Mouse (Mus musculus) gastrocnemius, adult 18-20 months (tissue): ENCODE measurements around the gene C530008M17Rik. TPM values are rescaled to one million over a fixed set of nuclear protein-coding genes. Genes with fewer than 3 reads are reported as not detected.

Experiments
- DNase-seq: peaks from one replicate; pipeline ENCODE4 v3.0.0; 2021; ENCODE audit warnings: low spot score
- total RNA-seq, 2 experiments: library from RNA; stranded (reverse); gene quantifications; 2 replicates each; pipeline ENCODE4 v1.2.3; 2021

Gene C530008M17Rik
- total RNA-seq, 2 experiments from 2014 or later = 2.8 TPM

DNA sequence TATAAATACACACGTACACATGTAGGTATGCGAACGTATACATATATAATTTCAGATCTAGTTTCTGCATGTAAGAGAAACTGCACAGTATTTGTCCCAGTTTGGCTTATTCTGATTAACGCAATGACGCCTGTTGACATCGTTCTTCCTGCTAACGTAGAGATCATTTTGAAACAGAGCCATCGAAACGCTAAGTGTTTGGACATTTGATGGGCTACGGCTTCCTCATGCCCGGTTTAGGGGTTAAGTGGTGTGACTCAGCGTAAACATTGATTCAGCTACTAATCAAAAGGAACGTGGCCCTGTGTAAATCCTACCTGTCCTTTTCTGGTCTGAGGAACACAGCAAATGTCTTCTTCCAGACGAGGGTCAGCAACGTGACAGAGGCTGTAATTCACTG, 113.3 kb downstream of the C530008M17Rik start:
- DNase-seq = no peak

DNA sequence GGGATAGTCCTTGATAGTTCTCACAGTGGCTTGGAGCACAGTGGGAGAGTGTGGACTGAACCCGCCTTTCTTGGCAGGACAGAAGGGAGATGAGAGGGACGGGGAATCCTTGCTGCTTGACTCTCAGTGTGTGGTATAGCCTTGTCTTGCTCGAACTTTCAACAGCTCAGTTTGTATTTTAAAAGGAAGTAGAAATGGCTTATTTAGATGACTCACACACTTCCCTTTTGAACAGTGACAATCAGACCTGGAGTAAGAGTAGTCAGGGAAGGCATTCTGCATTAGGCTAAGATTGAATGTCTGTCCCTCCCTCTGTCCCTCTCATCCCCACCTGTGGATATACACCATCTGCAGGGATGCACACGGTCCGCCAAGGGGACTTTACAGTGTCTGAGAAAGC, 115.1 kb downstream of the C530008M17Rik start:
- no peak for DNase-seq

DNA sequence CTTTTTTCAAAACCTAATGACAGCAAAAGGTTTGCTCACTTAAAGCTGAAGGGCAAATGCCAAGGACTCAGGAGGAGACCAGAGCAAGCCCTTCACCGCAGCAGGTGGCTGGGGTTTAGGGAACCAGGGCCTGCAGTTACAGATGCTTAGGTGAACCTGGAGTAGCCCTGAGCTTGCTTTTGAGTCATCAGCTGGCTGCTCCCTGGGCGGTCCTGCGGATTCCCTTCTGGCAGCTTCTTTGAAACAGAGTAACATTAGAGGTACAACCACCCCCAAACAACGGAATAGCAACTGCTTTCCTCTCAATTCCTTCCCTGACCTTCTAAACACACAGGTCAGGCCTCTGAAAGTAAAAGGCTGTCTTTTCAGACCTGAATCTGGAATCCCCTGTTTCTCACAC, 116.5 kb downstream of the C530008M17Rik start:
- DNase-seq = no peak

DNA sequence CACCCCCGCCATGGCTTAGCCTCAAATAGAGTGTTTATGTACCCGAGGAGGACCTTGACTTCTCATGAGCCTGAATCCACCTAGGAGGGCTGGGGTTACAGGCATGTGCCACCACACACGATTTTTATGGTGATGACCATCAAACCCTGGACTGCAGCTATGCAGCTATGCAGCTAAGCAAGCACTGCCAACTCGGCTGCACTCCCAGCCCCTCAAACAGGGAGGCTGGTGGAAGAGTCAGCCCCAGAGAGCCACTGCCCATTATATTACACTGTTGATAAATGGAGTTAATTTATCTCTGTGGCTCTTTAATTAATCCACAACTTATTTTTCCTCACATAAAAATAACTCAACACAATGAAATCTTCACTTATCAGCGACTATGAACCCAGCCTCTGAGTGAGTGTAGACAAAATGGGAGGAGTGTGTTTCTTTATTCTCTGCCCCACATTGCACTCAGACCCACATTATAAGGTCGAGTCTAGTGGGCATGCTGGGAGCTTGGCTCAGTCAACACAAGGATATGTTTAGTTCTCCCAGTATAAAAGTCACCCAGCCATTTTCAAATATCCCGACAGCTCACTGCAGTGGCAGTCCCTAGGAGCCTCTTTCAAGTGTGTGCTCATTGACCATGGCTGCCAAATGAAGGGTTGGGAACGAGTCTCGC, 117.3 kb downstream of the C530008M17Rik start:
- DNase-seq = no peak

DNA sequence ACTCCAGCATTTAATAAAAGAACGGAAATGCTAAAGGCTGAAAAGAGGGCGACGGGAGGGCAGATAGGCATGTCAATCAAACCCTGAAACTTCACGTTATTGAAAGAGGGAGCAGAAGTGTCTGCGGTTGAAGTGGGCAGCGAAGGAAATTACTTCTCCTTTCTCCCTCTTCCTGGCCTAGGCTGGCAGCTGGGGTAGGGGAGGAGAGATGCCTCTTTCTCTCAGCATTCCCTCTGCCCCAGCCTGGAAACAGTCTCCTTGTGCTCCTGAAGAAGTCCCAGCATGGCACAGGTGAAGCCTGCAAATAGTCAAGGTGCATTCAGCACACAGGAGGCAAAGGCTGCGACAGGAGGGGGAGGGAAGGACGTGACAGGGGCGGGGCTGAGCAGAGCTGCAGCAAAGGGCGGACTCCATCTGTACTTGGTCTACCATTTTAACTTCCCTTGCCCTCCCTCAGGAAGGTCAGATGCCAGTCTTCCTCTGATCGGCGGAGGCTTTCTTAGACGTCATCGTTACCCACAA, 122.8 kb downstream of the C530008M17Rik start:
- DNase-seq = no peak

DNA sequence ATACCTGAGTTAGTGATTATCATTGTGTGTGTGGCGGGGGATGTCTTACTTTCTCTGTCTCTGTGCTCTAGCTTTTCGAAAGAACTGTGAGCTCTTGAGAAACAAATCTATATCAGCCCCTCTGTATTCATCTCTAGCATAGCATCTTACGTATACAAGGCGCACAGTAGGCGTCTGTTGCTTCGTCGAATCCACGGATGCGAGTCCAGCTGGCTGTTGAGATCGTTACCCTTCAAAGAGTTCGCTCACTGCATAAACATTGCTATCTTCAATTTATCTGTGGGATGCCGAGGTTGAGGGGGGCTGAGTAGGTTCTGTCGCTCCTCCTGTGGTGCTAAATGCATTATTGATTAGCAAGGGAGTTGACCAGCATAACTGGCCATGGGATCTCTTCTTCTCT, 125.6 kb downstream of the C530008M17Rik start:
- no peak for DNase-seq

DNA sequence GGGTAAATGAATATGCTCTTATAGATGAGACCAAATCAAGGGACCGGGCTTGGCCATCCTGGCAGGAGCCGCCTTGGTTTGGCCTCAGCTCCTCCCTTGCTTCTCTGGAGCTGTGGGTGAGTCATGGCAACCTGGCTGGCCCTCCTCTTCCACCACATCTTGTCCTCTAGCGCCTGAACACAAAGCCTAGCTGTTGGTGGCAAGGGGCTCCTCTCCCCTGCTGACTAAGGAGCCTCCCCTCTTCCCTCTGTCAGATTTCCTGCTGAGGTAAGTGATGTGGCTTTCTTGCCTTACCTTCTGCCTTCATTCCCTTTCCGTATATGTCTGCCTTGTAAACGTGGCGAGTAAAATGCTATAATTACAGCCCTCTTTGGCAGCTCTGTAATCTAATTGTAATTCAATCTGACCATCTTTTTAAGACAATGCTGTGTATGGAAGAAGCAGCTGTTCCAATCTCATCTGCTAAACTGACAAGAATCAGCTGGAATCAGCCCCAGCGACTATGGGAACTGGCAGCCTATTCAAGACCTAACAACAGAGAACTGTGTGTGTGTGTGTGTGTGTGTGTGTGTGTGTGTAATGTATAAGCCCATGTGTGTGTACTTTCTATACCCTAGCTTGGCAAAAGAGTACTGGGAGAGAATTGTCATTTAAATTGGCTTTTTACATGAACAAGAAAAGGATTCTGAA, 126.2 kb downstream of the C530008M17Rik start:
- no peak for DNase-seq

DNA sequence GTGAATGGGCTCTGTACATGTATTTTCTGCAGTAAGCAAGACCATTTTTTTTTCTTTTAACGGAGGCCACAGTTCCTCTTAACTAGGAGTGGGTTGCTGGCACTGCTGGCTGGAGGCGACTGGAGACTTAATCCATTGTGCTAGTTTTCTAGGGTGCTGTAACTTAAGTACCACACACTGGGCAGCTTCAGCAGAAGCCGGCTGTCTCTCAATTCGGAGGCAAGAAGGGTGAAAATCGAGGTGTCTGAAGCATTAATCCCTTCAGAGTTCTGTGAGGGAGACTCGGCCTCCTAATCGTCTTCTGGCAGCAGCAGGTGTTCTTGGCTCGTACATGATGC, 126.8 kb downstream of the C530008M17Rik start:
- DNase-seq = no peak

DNA sequence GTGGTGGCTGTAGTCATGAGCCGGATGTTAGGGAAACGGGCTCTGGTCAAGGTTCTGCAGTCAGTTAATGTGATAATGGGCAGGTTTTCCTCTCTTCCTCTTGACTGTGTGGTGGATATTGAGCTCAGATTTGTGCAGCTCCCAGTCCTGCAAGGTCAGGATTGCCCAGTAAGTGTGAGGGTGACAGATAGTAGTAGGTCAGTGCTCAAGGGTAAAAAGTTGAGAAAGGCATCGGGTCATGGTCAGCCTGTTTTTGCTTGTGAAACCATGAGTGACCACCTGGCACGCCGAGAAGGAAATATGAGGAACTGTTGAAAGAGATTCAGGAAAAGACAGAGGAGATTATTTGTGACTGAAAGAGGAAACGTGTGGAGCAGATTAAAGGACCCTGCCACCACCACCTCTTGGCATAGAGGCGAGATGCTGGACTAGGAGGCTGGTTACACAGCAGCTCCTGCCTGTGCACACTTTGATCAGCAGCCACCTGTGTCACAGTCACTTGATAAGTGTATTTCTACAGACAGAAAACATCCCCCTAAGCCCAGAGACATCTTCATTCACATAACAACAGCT, 127.9 kb downstream of the C530008M17Rik start:
- DNase-seq = no peak

DNA sequence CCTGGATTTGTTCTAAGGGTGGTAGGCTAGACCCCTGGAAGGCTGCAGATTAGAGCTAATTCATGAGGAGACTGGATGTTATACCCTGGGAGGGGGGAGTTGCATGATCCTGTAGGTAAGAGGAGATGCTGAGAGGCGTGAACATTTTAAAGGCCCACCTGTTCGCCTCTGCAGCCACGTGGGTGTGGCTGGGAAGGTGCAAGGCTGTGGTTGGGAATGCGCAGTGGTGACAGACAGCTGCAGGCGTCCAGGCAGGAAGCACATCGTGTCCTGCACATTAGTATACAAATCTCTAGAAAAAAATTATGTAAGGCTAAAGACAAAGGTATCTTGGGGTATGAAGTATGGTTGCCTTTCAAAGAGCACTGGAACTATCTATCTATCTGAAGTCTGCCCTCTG, 128.7 kb downstream of the C530008M17Rik start:
- DNase-seq = no peak

DNA sequence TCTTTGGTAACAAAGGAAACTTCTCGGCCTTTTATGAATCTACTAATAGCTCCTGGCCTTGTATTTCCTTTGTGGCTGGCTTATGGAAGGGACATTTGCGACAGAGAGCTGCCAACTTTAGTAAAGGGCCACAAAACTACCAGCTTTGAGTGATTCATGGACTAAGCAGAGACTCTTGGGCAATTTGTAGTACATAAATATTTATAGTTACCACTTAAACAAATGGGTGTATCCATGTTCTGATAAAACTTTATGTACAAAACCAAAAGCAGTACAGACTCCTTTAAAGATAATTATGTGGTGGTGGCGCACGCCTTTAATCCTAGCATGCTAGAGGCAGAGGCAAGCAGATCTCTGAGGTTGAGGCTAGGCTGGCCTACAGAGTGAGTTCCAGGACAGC, 133.6 kb downstream of the C530008M17Rik start:
- no peak for DNase-seq

DNA sequence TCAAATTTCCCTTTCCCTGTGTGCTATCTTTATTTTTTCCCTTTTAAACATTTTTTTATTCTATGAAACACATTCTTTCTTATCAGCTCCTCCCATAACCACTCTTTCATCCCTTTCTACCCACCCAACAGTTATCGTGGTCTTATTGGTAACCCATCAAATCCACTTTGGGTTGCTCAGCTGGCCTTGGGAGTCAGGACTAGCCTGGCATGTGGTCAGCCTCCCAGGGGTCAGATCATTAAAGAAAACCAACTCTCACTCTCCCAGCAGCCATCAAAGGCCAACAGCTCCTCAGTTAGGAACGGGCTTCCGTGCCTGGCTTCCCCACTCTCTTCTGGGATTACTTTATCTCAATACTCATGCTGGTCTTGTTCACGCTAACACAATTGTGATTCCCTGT, 135.0 kb downstream of the C530008M17Rik start:
- DNase-seq = no peak

DNA sequence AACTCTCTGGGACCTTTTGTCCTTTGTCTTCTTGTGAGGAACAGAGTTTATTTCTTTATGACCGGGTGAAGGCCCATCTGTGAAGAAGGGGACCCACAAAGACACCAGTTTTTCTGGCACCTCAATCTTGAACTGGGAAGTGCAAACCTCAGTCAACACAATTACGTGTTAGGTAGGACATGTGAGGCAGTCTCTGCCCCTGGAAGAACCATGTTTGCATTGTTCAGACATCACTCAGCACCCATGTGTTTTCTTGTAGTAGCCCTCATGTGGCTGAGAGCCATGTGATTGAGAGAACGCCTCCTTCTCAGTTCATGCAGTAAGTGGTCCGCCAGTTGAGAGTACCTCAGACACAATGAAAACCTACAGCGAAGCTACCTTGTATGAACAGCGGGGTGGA, 136.4 kb downstream of the C530008M17Rik start:
- no peak for DNase-seq

DNA sequence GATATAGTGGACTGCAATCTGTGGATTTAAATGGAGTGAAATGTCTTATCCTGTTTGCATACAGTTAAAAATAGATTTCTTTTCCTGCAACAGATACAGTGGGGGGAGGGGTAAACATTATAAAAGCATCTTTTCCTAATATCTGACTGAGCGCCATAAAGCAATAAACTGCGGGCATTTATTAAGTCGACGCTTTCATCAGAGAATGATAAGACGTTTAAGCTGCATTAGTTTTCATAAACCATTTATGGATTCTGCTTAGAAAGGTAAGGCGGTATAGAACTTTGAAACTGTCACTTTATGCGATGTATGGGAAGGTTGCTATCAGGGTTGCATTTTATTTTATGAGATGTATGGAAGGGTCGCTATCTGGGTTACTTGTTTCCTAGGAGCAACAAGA, 141.7 kb downstream of the C530008M17Rik start:
- DNase-seq = no peak

DNA sequence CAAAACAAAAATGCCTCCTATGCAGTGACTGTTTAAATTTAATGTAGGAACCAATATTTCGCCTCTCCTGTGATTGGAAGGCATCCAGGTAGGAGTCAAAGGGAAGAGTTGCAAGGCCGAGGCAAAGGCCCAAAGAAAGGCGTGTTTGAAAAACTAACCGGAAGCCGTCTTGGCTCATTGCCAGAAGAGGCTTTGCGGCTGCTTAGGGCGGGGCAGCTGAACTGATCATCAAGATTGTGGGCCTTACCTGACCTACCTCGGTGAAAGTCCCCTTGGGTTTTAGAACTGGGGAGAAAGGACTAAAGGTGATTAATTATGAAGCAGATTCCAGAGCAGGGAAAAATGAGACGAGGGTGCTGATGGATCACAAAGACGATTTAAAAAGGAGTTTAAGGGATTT, 143.2 kb downstream of the C530008M17Rik start:
- no peak for DNase-seq

DNA sequence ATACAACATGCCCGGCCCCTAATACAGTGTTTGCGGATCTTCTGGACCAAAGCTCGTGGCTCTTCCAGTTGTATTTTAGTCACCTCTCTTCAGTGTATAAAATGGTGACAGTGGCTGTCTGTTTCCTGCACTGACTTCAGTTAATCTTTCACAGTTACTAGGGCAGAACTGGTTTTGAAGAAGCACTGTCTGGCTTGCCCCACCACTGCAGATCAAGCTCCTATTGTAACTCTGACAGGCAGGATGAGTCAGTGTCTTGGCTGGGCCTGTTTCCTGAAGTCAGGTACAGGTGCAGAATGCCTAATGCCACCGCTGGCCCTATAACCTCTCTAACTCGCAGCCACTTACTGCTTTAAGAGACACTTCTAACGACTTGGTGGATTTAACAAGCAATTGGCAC, 152.7 kb downstream of the C530008M17Rik start:
- DNase-seq = no peak

DNA sequence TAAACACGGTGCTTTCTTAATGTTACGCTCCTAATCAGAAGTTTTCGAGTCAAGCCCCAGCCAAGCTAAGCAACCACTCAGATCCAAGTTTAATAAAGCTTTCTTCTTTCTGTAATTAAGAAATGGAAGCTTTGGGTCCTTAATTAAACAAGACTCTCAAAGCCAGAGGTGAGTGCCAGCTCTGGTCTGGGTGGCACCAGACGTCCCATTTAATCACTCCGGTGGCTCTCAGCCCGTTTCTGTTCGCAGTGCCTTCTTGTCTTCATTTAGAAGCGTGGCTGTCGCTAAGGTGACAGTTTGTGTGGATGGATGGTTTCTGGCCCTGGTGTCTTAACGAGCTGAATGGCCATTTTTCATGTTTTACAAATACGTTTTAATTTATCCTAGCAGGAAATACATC, 158.7 kb downstream of the C530008M17Rik start:
- DNase-seq = no peak

DNA sequence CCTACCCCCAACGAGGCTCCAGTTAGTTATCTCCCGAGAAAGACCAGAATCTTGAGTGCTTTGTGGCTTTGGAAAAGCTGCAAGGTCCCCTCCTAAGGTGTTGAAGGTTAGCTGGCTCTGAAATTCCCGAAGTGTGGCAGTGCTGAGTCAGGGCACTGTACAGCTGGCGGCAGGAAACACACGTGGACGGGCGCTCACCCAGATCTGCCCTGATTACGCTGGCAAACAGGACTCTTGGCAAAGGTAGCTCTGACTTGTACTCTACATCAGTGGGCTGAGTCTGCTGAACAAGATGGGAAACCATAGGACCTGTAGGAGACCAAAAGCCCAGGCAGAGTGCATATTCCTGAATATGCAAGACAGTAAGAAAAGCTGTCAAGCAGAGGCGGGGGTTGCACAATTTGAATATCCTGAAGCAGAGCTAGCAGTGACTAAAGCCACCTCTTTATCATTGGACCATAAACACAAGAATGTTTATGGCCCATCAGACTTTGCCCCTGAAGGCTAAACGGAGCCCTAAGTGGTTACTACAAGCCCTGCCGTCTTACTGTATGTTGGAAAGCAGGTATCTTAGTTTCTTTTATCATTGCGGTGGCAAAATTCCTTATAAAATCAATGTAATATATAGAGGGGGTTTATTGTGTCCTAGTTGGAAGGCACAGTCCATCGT, 159.6 kb downstream of the C530008M17Rik start:
- DNase-seq = peak; percentile 18

DNA sequence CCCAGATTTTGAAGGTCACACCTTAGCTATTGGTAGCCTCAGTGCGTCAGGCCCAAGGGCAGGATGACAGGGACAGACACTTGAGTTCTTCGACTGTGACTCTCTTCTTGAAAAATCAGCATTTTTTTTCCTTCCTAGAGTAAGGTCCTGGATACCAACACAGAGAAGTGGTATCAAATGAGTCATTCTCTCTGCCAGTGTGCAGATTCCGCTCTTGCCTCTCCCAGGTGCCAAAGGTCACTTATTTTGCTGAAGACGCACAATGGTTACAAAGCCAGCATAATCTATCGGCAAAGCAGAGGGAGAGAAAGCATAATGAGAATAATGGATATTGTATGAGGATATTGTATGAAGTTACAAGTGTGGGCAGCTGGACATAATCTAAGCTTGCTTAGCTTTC, 160.4 kb downstream of the C530008M17Rik start:
- DNase-seq = no peak

DNA sequence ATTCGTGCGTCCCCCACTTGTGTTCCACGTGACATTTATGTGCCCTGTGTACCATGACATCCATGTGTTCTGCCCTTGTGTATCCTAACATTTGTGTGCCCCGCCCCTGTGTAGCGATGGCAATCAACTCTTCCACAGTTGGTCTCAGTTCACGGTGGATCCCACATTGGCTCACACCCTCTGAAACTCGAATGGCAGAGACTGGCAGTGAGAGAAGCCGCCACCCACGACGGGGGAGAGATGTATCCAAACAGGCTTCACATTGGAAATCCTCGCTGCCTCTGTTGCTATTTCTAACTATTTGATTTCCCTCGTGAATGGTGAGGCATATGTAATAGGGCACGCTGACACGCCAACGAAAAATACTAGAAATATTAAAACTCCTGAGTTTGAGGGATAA, 161.4 kb downstream of the C530008M17Rik start:
- no peak for DNase-seq

DNA sequence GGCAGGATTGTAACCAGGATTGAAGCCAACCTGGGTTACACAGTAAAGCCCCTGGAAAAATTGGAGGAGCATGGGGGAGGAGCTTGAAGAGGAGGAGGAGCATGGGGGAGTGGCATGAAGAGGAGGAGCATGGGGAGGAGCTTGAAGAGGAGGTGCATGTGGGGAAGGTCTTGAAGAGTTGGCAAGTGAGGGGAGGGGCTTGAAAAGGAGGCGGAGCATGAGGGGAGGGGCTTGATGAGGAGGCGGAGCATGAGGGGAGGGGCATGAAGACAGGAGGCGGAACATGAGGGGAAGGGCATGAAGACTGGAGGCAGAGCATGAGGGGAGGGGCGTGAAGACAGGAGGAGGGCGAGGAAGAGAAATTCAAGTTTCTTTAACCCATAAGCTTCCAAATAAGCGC, 162.5 kb downstream of the C530008M17Rik start:
- no peak for DNase-seq

DNA sequence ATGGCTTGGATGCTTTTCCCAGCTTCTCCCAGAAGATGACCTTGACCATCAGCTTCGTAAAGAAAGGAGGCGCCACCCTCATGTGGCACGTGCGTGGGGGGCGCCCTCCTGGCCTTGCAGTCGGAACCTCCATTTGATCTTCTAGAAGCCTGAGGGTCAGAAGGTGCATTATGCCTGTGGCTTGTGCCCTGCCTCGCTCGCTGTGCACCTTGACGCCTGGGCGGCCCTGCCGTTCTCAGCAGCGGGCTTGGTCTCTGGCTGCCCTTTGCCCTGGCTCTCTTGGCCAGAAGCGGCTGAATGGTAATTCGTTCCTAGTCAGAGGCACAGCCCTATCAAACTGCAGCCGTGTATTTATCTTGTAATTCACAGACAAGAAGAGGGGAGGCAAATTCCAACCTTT, 165.8 kb downstream of the C530008M17Rik start:
- DNase-seq = no peak
